Mouse (Mus musculus): ENCODE results near the gene Fam160b1. TPM values are rescaled to one million over a fixed set of nuclear protein-coding genes. Genes with fewer than 3 reads are reported as not detected.

The Fam160b1 gene
- polyA plus RNA-seq, 1 experiment: 8.0 TPM

DNA sequence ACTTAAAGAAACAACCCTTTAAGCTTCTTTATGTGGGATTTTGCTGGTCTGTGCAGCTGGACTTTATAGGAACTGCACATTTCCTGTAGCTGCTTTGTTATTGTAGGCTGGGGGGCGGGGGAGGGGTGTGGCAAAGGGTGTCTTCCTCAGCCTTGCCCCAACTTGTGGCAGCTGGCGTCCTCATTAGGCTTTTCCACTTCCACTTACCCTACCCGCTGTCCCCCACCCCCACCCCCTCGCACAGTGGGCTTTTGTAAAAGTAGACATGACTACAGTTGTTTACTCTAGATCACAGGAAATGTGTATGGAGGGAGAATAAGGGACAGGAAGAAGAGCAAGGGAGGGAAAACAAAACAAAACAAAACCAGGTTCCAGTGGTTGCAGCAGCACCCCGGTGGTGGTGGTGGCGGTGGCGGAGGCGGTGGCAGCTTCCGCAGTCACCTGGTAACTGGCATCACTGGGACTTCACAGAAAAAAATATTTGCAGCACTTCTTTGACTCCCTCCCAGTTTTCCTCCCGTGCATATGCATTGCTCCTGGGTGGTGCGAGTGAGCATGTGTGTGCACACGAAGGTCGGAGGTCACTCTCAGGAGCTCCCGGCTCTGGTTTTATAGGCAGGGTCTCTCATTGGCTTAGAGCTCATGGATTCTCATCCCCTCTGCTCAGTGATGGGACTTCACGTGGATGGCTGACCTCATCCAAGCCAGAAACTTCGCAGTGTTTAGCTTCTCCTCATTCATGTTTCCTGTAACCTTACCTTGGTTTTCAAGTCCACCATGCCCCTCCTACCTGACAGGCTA, 4.8 kb upstream of the Fam160b1 start:
- 0 out of 2 replicates have a peak, but pooled peaks cover 3% of the 10 kb centered on the region for H3K4me1 ChIP-seq (ENCODE audit: control insufficient read depth, insufficient read depth, low read length)
- no peak overlapping the region for H3K4me3 ChIP-seq (ENCODE audit: insufficient read depth, low read depth, low read length)
- TF ChIP-seq POLR2A (IDR thresholded peaks at IDR 0.05; ENCODE audit: low read depth, low read length): no peak
- TF ChIP-seq CTCF (conservative IDR thresholded peaks at IDR 0.05; ENCODE audit: insufficient read depth, insufficient read length, low read depth, low read length): no peak
- WGBS: 43% methylated on average over 16 of the region's 16 CpGs
- no peaks in the 10 kb centered on the region for H3K36me3 ChIP-seq (ENCODE audit: control insufficient read depth, insufficient read depth, low read length)
- H3K27ac ChIP-seq (ENCODE audit: insufficient read depth, low read depth, low read length): peak overlapping the region; percentile 49; the same call in 1 of the 2 replicates
- DNase-seq: no peak
- H3K27me3 ChIP-seq (replicated peaks; ENCODE audit: control insufficient read depth, insufficient read depth, low read length): no peaks in the 10 kb centered on the region

GRCm38 (mm10) chr19:57356273-57356672, 4.2 kb upstream of the Fam160b1 start:
- Histone ChIP-seq H3K27ac (ENCODE audit: insufficient read depth, low read depth, low read length) (peak overlapping the region; percentile 49; the same call in 1 of the 2 replicates), H3K27me3 (replicated peaks; ENCODE audit: control insufficient read depth, insufficient read depth, low read length) (no peaks in the 10 kb centered on the region), H3K36me3 (ENCODE audit: control insufficient read depth, insufficient read depth, low read length) (no peaks in the 10 kb centered on the region), H3K4me1 (ENCODE audit: control insufficient read depth, insufficient read depth, low read length) (0 out of 2 replicates have a peak, but pooled peaks cover 3% of the 10 kb centered on the region), H3K4me3 (ENCODE audit: insufficient read depth, low read depth, low read length) (no peak overlapping the region)
- 43% methylated on average over 7 of the region's 7 CpGs for WGBS
- no peak for DNase-seq
- TF ChIP-seq POLR2A (IDR thresholded peaks at IDR 0.05; ENCODE audit: low read depth, low read length) (no peak), CTCF (conservative IDR thresholded peaks at IDR 0.05; ENCODE audit: insufficient read depth, insufficient read length, low read depth, low read length) (no peak)

GRCm38 (mm10) chr19:57357244-57357643, 3.2 kb upstream of the Fam160b1 start:
- no peak for DNase-seq
- WGBS: 88% methylated on average over 6 of the region's 6 CpGs
- 0 out of 2 replicates have a peak, but pooled peaks cover 3% of the 10 kb centered on the region for H3K4me1 ChIP-seq (ENCODE audit: control insufficient read depth, insufficient read depth, low read length)
- H3K4me3 ChIP-seq (ENCODE audit: insufficient read depth, low read depth, low read length): no peak overlapping the region
- TF ChIP-seq POLR2A (IDR thresholded peaks at IDR 0.05; ENCODE audit: low read depth, low read length) (no peak), CTCF (conservative IDR thresholded peaks at IDR 0.05; ENCODE audit: insufficient read depth, insufficient read length, low read depth, low read length) (no peak)
- no peaks in the 10 kb centered on the region for H3K36me3 ChIP-seq (ENCODE audit: control insufficient read depth, insufficient read depth, low read length)
- H3K27ac ChIP-seq (ENCODE audit: insufficient read depth, low read depth, low read length): no peak overlapping the region
- no peaks in the 10 kb centered on the region for H3K27me3 ChIP-seq (replicated peaks; ENCODE audit: control insufficient read depth, insufficient read depth, low read length)

DNA sequence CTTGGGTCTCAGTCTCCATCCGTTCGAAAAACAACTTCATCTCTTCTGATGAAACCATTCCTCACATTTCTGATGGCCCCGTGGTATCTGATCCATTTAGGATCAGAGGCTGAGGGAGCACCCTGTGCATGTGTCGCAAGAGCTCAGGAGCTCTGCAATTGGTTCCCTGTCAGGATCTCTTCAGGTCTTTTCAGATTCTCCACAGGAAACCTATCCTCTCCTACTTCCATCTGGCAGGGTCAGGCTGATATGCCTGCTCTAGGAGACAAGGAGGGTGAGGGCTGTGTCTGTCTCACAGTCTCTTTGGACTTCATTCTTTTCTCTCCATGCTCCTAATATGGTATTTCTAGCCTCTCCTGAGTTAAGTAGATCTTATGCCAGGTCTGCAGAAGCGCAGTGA, 2.7 kb upstream of the Fam160b1 start:
- TF ChIP-seq POLR2A (IDR thresholded peaks at IDR 0.05; ENCODE audit: low read depth, low read length) (no peak), CTCF (conservative IDR thresholded peaks at IDR 0.05; ENCODE audit: insufficient read depth, insufficient read length, low read depth, low read length) (no peak)
- no peak overlapping the region for H3K27ac ChIP-seq (ENCODE audit: insufficient read depth, low read depth, low read length)
- H3K27me3 ChIP-seq (replicated peaks; ENCODE audit: control insufficient read depth, insufficient read depth, low read length): no peaks in the 10 kb centered on the region
- H3K4me3 ChIP-seq (ENCODE audit: insufficient read depth, low read depth, low read length): peak overlapping the region; percentile 55
- no peak for DNase-seq
- WGBS: 89% methylated on average over 5 of the region's 5 CpGs
- H3K36me3 ChIP-seq (ENCODE audit: control insufficient read depth, insufficient read depth, low read length): no peaks in the 10 kb centered on the region
- H3K4me1 ChIP-seq (ENCODE audit: control insufficient read depth, insufficient read depth, low read length): peaks cover 7% of the 10 kb centered on the region

DNA sequence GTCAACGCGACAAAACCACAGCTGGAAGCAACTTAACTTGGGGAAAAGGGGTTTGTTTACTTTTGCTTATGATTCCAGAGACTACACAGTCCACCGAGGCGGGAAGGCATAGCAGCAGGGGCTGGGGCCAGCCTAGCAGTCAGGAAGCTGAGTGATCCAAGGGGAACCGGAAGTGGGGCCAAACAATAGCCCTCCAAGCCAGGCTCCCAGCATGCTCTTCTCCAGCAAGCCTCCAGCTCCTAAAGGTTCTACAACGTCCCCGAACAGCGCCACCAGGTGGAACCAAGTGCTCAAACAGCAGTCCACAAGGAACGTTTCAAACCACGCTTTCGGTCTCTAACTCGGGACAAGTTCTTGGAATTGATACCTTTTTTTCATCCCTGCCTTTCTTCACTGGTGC, 2.2 kb upstream of the Fam160b1 start:
- 43% methylated on average over 12 of the region's 12 CpGs for WGBS
- H3K4me3 ChIP-seq (ENCODE audit: insufficient read depth, low read depth, low read length): peak overlapping the region; percentile 55
- DNase-seq: peak; percentile 86

DNA sequence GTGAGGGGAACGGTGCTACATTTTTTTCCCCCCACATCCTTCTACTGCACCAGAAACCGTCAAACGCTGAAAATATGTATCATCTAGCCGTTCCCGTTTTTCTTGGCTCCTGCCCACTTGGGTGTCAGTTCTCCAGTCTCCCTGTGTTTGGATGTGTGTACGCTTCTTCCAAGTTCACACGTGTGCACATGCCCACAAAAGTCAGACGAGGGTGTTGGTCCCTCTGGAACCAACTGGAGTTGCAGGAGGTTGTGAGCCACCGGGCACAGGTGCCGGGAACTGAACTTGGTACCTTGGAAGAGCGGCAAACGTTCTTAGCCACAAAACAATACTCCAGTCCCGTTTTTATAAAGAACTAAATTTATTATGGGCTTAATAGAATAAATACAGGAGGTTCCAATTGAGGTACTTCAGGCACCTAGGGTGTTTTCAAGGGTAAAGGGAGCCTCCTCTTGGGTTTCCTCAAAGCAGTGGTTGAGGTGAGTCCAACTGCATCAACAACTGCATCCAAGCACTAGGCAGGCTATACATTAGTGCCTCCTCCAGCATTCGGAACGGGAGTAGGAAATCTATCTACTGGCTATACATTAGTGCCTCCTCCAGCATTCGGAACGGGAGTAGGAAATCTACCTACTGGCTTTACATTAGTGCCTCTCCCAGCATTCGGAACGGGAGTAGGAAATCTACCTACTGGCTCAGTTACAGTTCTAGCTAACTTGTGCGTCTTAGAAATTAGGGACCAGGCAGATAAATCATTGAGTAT, 1.5 kb upstream of the Fam160b1 start:
- no peak for TF ChIP-seq CTCF (conservative IDR thresholded peaks at IDR 0.05; ENCODE audit: insufficient read depth, insufficient read length, low read depth, low read length)
- TF ChIP-seq POLR2A (IDR thresholded peaks at IDR 0.05; ENCODE audit: low read depth, low read length): no peak
- H3K4me3 ChIP-seq (ENCODE audit: insufficient read depth, low read depth, low read length): peak overlapping the region; percentile 9; the same call in 1 of the 2 replicates

More for the DNA sequence above, 2.2 kb upstream of the Fam160b1 start:
- no peak for TF ChIP-seq POLR2A (IDR thresholded peaks at IDR 0.05; ENCODE audit: low read depth, low read length)
- TF ChIP-seq CTCF (conservative IDR thresholded peaks at IDR 0.05; ENCODE audit: insufficient read depth, insufficient read length, low read depth, low read length): peak; percentile 65
- Histone ChIP-seq H3K27ac (ENCODE audit: insufficient read depth, low read depth, low read length) (peak overlapping the region; percentile 66; the same call in 1 of the 2 replicates), H3K27me3 (replicated peaks; ENCODE audit: control insufficient read depth, insufficient read depth, low read length) (no peaks in the 10 kb centered on the region), H3K36me3 (ENCODE audit: control insufficient read depth, insufficient read depth, low read length) (no peaks in the 10 kb centered on the region), H3K4me1 (ENCODE audit: control insufficient read depth, insufficient read depth, low read length) (peaks cover 9% of the 10 kb centered on the region)

More for the DNA sequence above, 1.5 kb upstream of the Fam160b1 start:
- H3K36me3 ChIP-seq (ENCODE audit: control insufficient read depth, insufficient read depth, low read length): no peaks in the 10 kb centered on the region
- DNase-seq: no peak
- no peaks in the 10 kb centered on the region for H3K27me3 ChIP-seq (replicated peaks; ENCODE audit: control insufficient read depth, insufficient read depth, low read length)
- peaks cover 13% of the 10 kb centered on the region for H3K4me1 ChIP-seq (ENCODE audit: control insufficient read depth, insufficient read depth, low read length)
- WGBS: 80% methylated on average over 20 of the region's 20 CpGs
- no peak overlapping the region for H3K27ac ChIP-seq (ENCODE audit: insufficient read depth, low read depth, low read length)
